ENCODE assay signal across 8 mouse cellular contexts in genomic region chr1:133024426-133024825, GRCm38 (mm10). TPM values are rescaled to one million over a fixed set of nuclear protein-coding genes. Genes with fewer than 3 reads are reported as not detected.
DNase-seq lines count a peak whose midpoint lies in the region; ATAC-seq and TF ChIP-seq lines count a peak whose summit lies in the region.

No protein-coding gene starts in this region.

- no peak for ATAC-seq in kidney, postnatal 0 days (replicated peaks; ENCODE audit: low FRiP score, low read depth)
- ATAC-seq in hindbrain, postnatal 0 days, result no peak

- H3K27ac ChIP-seq in kidney, postnatal 0 days, result 0 out of 2 replicates have a peak overlapping the region, but pooled peaks have one; percentile 88
- H3K27ac ChIP-seq in brown adipose tissue, adult 24 weeks (replicated peaks; ENCODE audit: low read depth, low read length), result no peak overlapping the region
- peak overlapping the region; percentile 94; the same call in 1 of the 2 replicates for H3K27ac ChIP-seq in hindbrain, postnatal 0 days

- no peaks in the 10 kb centered on the region for H3K27me3 ChIP-seq in kidney, postnatal 0 days (ENCODE audit: insufficient read depth, low read length)
- H3K27me3 ChIP-seq in hindbrain, postnatal 0 days (ENCODE audit: insufficient read depth, low read length), result no peaks in the 10 kb centered on the region
- no peaks in the 10 kb centered on the region for H3K27me3 ChIP-seq in myocyte (ENCODE audit: control insufficient read depth, insufficient read depth, insufficient read length)

- no peak for TF ChIP-seq POLR2A in myocyte (IDR thresholded peaks at IDR 0.05; ENCODE audit: insufficient read length, low read depth)

- peaks cover 55% of the 10 kb centered on the region for H3K79me2 ChIP-seq in myocyte (ENCODE audit: control insufficient read depth, insufficient read depth)

- H3K4me1 ChIP-seq in kidney, postnatal 0 days (replicated peaks; ENCODE audit: insufficient read depth, low read length), result no peaks in the 10 kb centered on the region
- H3K4me1 ChIP-seq in brown adipose tissue, adult 24 weeks (ENCODE audit: control insufficient read depth, insufficient read depth, insufficient read length, low read length), result no peaks in the 10 kb centered on the region
- H3K4me1 ChIP-seq in hindbrain, postnatal 0 days (ENCODE audit: insufficient read depth, low read length), result peaks cover 3% of the 10 kb centered on the region; the same call in 1 of the 2 replicates

- peak overlapping the region; percentile 97 for H3ac ChIP-seq in myocyte (ENCODE audit: control insufficient read depth, insufficient read length)

- H3K4me2 ChIP-seq in kidney, postnatal 0 days (ENCODE audit: low read length), result peak overlapping the region; percentile 60
- peak overlapping the region; percentile 69 for H3K4me2 ChIP-seq in hindbrain, postnatal 0 days (ENCODE audit: low read depth, low read length)
- H3K4me2 ChIP-seq in myocyte (ENCODE audit: low read depth), result peak overlapping the region; percentile 79

- no peaks in the 10 kb centered on the region for H3K36me3 ChIP-seq in kidney, postnatal 0 days (ENCODE audit: insufficient read depth, low read length)
- H3K36me3 ChIP-seq in hindbrain, postnatal 0 days (ENCODE audit: insufficient read depth, low read length), result no peaks in the 10 kb centered on the region
- peaks cover 3% of the 10 kb centered on the region for H3K36me3 ChIP-seq in myocyte (ENCODE audit: control insufficient read depth, insufficient read depth)

- no peak for TF ChIP-seq CTCF in kidney, postnatal 0 days (IDR thresholded peaks at IDR 0.05; ENCODE audit: low read depth)
- no peak for TF ChIP-seq CTCF in hindbrain, postnatal 0 days (IDR thresholded peaks at IDR 0.05; ENCODE audit: low read depth)

- H3K9me3 ChIP-seq in kidney, postnatal 0 days (replicated peaks; ENCODE audit: low read length), result no peaks in the 10 kb centered on the region
- no peaks in the 10 kb centered on the region for H3K9me3 ChIP-seq in hindbrain, postnatal 0 days (ENCODE audit: low read length)

- no peak for DNase-seq in kidney, postnatal 0 days (ENCODE audit: low spot score)
- no peak for DNase-seq in kidney, adult 8-10 months
- DNase-seq in hindbrain, postnatal 0 days (ENCODE audit: low spot score), result no peak
- DNase-seq in cerebellum, postnatal 10 days, result no peak
- DNase-seq in gastrocnemius, postnatal 4 days (ENCODE audit: low spot score in 2 of 2), result no peak
- DNase-seq in layer of hippocampus, postnatal 25 days (ENCODE audit: extremely low spot score in 1 of 2, low spot score in 1 of 2), result no peak

- peak overlapping the region; percentile 91 for H3K9ac ChIP-seq in kidney, postnatal 0 days (ENCODE audit: low read depth, low read length)
- peak overlapping the region; percentile 90 for H3K9ac ChIP-seq in hindbrain, postnatal 0 days (replicated peaks; ENCODE audit: low read length)

- WGBS in kidney, postnatal 0 days, result 38% methylated on average over 7 of the region's 7 CpGs
- WGBS in hindbrain, postnatal 0 days, result 34% methylated on average over 7 of the region's 7 CpGs

- peak overlapping the region; percentile 81 for H3K4me3 ChIP-seq in kidney, postnatal 0 days (replicated peaks; ENCODE audit: low read depth, low read length)
- H3K4me3 ChIP-seq in brown adipose tissue, adult 24 weeks (ENCODE audit: insufficient read depth, low read depth, low read length), result peak overlapping the region; percentile 97
- peak overlapping the region; percentile 93 for H3K4me3 ChIP-seq in hindbrain, postnatal 0 days (ENCODE audit: low read length)
- peak overlapping the region; percentile 82 for H3K4me3 ChIP-seq in myocyte

TF ChIP-seq in myocyte, 11 proteins besides CTCF, POLR2A, EP300 and RAD21:
- TF ChIP-seq REST (IDR thresholded peaks at IDR 0.05; ENCODE audit: insufficient read depth, insufficient read length), result no peak

RNA-seq across cellular contexts. Expression of gene Mdm4, which starts 5.9 kb away (rescaled TPM):
- polyA plus RNA-seq in kidney, postnatal 0 days (2015; fragmentation: Nextera tagmentation; extraction: Ambion mirVana), result 16.7 and 17.5 TPM in 2 replicates
- polyA plus RNA-seq in brown adipose tissue, adult 24 weeks (2012; ENCODE audit: insufficient read depth, insufficient read length, missing spikeins), result 12.0 and 13.5 TPM in 2 replicates
- total RNA-seq in hindbrain, postnatal 0 days (2014; rRNA removed), result 55.3 and 61.3 TPM in 2 replicates
- polyA plus RNA-seq in hindbrain, postnatal 0 days (2015; fragmentation: Nextera tagmentation; extraction: Ambion mirVana), result 29.1 and 32.2 TPM in 2 replicates
- 11.5 TPM for polyA plus RNA-seq in myocyte (2012; fragmentation: generic; extraction: Trizol)
- total RNA-seq in gastrocnemius, postnatal 4 days (2021), result 10 to 100 TPM; 59.0 to 76.0 TPM
- 10 to 100 TPM; 65.5 to 91.1 TPM for total RNA-seq in layer of hippocampus, postnatal 25 days (2021)

RNA-seq across cellular contexts. Expression of gene Pik3c2b, which starts 21.0 kb away (rescaled TPM):
- polyA plus RNA-seq in kidney, postnatal 0 days (2015; fragmentation: Nextera tagmentation; extraction: Ambion mirVana), result 3.0 and 3.2 TPM in 2 replicates
- 1.1 and 1.5 TPM in 2 replicates for polyA plus RNA-seq in brown adipose tissue, adult 24 weeks (2012; ENCODE audit: insufficient read depth, insufficient read length, missing spikeins)
- total RNA-seq in hindbrain, postnatal 0 days (2014; rRNA removed), result 20.7 and 23.0 TPM in 2 replicates
- polyA plus RNA-seq in hindbrain, postnatal 0 days (2015; fragmentation: Nextera tagmentation; extraction: Ambion mirVana), result 7.1 and 8.7 TPM in 2 replicates
- 1.8 TPM for polyA plus RNA-seq in myocyte (2012; fragmentation: generic; extraction: Trizol)
- total RNA-seq in gastrocnemius, postnatal 4 days (2021), result 10 to 100 TPM; 41.7 to 47.7 TPM
- 10 to 100 TPM; 12.3 to 17.3 TPM for total RNA-seq in layer of hippocampus, postnatal 25 days (2021)
